Mouse (Mus musculus): ENCODE results near the gene Wdr90.
"Not testable (repeated sequence)": the region's sequence is repeated elsewhere in the genome, so short reads cannot be mapped to it uniquely, and the experiment has no call there.

Wdr90 gene

DNA sequence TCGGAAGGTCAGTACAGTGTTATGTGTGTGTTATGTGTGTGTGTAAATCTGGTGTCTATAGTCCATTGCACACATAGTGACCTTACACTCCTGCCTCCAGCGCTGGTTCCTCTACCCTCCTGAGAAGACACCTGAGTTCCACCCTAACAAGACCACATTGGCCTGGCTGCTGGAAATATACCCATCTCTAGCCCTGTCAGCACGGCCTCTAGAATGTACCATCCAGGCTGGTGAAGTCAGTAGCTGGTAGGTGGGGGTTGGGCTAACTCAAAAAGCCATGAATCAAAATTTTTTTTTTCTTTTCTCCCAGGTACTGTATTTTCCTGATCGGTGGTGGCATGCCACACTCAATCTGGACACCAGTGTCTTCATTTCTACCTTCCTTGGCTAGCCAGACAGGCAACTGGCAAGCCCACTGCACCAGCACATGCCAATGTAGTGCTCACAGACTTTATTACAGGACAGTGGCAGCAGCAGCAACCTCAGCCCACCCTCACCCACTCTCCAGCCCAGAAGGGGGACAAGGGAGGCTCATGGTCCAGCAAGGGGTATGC is 31.0 kb downstream of the Wdr90 start:
- DNase-seq (ENCODE audit: low spot score), result no peak

DNA sequence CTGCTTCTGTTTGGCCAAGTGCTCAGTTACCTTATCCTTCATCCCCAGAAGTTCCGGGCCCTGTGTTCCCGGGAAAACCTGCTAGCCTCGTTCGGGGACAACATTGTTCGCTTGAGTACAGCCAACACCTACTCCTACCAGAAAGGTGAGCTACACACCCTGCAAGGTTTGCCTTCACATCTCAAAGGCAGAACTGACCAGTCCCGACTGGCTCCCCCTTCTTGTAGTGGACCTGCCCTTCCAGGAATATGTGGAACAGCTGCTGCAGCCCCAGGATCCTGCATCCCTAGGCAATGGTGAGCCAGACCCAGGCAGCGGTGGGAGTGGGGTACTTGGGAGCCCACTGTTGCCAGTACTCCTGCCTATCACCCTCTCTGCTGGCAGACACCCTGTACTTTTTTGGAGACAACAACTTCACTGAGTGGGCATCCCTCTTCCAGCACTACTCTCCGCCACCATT is 31.7 kb downstream of the Wdr90 start:
- DNase-seq (ENCODE audit: low spot score), result no peak

DNA sequence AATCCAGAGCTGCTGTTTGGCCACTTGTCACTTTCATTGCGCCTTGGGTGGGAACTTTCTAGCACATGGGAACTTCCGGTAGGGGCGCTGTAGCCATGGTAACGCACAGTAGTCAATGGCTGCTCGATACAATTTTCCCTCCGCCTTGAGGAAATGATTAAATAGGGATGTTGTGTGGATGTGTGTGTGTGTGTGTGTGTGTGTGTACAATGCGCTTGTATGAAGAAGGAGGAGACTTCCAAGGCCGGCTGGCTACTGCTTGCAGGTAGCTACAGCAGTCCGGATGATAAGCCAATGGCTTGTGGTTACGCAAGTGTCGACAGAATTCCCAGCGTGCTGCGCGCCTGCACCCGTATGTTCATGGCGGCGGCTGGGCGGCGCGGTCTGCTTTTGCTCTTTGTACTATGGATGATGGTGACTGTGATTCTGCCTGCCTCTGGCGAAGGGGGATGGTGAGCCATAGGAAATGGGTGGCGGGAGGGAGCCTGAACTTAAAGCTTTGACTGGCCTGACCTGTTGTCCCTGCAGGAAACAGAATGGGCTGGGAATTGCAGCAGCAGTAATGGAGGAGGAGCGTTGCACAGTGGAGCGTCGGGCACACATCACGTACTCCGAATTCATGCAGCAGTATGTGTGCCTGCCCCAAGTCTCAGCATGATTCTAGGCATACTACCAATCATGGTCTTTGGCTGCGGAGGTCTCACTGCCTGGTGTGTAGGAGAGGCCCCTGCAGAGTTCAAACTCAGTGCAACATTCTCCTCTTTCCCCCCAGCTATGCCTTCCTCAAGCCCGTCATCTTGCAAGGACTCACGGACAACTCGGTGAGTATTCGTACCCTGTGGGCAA is 32.4 kb downstream of the Wdr90 start, which contains the start of gene Jmjd8:
Gene Jmjd8, plus strand, starts transcription at position 156 of the 846 bp plus-strand sequence.
- peak; percentile 71 for DNase-seq (ENCODE audit: low spot score)

DNA sequence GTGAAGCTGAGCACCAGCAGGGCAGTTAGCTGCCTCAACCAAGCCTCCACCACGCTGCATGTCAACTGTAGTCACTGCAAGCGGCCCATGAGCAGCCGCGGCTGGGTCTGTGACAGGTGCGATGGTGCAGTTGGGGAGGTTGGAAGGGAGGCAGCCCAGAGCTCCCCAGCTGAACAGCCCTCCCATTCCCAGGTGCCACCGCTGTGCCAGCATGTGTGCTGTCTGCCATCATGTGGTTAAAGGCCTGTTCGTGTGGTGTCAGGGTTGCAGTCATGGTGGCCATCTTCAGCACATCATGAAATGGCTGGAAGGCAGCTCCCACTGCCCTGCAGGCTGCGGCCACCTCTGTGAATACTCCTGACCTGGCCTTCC is 33.1 kb downstream of the Wdr90 start:
- DNase-seq (ENCODE audit: low spot score), result no peak

DNA sequence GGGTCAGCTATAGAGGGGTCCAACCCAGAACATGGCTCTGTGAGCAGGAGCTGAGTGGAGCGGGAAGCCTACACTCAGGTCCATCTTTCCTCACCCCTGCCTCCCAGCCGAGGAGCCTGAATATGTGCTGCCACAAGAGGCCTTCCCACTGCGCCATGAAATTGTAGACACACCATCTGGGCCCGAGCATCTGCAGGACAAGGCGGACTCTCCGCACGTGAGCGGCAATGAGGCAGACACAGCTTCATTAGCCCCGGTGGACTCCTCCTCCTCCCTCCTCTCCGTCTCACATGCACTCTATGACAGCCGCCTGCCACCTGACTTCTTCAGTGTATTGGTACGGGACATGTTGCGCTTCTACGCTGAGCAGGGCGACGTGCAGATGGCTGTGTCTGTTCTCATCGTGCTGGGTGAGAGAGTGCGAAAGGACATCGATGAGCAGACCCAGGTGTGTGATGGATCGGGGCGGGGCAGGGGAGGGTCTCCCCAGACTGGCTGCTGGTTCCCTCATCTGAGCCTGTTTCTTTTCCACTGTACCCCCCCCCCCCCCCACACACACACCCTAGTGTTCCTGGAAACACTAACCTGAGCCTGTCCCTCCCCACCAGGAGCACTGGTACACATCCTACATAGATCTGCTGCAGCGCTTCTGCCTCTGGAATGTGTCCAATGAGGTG is 33.6 kb downstream of the Wdr90 start:
- no peak for DNase-seq (ENCODE audit: low spot score)

DNA sequence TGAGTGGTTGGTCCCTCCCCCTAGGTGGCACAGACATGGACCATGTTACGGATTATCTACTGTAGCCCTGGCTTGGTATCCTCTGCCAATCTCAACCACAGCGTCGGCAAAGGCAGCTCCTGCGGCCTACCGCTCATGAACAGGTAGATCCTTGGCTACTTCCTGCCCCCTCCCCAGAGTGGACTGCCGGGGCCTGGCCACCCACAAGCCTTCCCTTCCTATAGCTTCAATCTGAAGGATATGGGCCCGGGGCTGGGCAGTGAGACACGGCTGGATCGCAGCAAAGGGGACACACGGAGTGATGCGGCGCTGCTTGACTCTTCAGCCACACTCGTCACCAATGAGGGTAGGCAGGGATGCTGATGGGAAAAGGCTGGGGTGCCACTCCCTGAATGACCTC is 34.3 kb downstream of the Wdr90 start:
- DNase-seq (ENCODE audit: low spot score), result no peak

DNA sequence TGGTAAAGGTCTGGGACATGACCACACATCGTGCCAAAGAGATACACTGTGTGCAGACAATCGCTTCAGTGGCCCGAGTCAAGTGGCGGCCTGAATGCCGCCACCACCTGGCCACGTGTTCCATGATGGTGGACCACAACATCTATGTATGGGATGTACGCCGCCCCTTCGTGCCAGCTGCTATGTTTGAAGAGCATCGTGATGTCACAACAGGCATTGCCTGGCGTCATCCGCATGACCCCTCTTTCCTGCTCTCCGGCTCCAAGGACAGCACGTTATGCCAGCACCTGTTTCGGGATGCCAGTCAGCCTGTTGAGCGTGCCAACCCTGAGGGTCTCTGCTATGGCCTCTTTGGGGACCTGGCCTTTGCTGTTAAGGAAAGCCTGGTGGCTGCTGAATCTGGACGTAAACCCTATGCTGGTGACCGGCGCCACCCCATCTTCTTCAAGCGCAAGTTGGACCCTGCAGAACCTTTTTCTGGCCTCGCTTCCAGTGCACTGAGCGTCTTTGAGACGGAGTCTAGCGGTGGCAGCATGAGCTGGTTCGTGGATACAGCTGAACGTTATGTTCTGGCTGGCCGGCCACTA is 35.2 kb downstream of the Wdr90 start:
- DNase-seq (ENCODE audit: low spot score), result no peak

DNA sequence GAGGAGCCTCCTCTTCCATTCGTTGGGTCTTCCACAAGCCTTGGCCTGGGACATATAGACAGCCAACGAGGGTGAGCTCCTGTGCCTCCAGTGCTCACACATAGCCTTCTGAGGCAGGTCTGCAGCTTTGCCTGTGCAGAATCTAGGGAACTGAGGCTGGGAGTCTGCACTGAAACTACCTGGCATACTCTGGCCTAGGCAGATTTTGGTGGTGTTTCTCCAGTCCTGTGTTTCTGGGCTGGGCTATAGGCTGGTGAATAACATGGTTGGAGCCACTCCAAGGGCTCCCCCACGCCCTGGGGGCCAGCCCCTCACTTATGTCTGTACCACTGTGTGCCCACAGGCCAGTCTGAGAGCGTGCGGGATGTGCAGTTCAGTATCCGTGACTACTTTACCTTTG is 36.0 kb downstream of the Wdr90 start:
- no peak for DNase-seq (ENCODE audit: low spot score)

DNA sequence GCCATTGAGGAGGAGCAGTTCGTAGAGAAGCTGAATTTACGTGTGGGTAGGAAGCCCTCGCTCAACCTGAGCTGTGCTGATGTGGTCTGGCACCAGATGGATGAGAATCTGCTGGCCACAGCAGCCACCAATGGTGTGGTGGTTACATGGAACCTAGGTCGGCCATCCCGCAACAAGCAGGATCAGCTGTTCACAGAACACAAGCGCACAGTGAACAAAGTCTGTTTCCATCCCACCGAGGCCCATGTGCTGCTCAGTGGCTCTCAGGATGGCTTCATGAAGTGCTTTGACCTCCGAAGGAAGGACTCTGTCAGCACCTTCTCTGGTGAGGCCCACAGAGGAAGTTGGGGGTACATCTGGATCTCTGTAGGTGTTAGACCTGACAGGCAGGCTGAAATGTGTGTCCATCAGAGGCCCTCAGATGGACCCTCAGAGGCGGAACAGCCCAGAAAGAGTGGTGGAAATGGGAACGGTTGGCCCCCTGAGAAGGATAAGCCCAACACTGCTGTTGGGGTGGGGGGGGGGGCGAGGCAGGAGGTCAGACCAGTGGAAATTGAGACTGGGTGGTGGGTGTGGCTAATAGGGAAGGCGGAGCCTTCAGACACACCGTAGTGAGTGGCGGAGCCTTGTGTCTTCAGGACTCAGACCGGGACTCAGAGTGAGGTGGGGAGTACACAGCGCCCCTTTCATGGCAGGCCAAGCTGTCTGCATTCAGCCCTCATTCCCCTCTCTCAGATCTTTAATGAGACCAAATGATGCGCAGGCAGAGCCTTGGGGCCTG is 36.7 kb downstream of the Wdr90 start:
- no peak for DNase-seq (ENCODE audit: low spot score)

DNA sequence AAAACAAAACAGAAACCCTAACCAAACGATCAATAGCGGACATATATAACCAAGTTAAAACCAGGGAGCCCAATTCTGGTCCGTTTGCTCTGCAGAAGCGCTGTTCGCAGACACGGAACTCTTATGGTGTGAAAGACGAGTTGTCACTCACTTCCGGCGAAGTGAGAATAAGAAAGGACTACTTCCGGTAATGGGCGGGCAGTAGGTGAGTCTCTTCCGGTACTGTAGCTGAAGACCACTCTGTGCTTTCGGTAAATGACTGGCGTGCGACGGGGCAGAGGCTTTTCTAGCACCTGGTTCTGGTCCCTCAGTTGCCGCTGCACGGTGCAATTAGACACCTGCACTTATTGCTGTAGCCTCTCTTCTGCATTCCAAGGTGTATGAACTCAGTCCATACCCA is 37.8 kb downstream of the Wdr90 start, which contains the start of gene Wdr24:
Gene Wdr24, plus strand, starts transcription at position 176 of the 400 bp plus-strand sequence.
- peak; percentile 87 for DNase-seq (ENCODE audit: low spot score)

DNA sequence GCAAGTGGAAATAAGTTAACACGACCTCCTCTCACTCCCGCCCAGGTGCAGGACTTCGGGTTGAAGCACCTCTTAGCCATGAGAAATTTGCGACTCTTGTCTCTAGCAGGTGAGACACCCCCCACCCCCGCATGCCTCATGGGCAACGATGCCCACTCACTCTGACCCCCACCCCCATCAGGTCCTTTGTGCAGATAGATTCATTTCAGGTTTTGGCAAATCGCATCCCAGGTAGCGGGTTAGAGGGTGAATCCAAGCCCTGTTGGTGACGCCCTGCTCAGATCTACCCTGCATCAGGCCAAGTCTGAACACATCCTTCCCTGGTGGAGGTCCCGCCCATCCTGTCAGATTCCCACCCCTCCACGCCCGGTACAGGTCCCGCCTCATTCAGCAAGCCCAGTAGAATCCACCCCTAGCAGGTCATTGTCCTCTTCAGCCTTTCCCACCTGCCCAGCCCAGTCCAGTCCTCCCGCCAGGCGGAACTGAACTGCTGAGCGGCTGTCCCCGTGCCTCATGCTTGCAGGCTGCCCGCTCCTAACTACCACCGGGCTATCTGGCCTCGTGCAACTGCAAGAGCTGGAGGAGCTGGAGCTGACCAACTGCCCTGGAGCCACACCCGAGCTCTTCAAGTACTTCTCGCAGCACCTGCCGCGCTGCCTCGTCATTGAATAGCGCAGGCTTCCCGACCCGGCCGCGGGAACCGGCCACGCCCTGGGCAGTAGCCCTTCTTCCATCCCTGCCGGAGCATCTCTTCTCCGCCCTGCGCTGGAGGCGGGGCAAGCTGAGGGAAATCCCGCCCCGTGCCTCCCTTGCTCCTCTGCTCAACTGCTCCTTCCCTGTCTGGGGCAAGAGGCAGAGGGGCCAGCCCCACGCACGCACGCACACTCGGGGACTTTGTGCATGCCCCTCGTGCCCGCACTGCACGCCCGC is 42.2 kb downstream of the Wdr90 start:
- DNase-seq (ENCODE audit: low spot score), result no peak

DNA sequence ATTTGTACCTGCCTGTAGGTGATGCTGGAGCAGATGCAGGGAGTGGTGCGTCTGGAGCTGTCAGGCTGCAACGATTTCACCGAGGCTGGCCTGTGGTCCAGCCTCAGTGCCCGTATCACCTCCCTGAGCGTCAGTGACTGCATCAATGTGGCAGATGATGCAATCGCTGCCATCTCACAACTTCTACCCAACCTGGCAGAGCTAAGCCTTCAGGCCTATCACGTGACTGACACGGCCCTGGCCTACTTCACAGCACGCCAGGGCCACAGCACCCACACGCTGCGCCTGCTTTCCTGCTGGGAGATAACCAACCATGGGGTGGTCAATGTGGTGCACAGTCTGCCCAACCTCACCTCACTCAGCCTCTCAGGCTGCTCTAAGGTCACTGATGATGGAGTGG is 43.6 kb downstream of the Wdr90 start:
- no peak for DNase-seq (ENCODE audit: low spot score)

DNA sequence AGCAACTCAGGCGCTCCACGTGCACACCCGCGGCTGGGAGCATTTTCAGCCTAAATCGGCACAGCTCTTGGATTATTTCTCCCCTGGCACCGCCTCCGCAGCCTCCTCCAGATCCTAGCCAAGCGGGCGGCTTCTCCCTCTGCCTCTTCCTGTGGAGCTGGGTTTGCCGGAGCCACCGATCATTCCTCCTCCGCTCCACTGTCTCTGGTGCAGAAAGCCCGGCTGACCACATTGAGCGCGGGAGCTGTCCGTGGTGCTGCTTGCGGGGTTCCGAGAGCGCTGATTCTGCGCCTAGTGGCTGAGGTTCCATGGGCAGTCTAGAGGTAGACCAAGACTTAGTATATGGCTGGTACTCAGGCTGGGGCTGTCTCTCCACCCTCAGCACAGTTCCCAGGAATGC is 47.8 kb downstream of the Wdr90 start:
- no peak for DNase-seq (ENCODE audit: low spot score)

DNA sequence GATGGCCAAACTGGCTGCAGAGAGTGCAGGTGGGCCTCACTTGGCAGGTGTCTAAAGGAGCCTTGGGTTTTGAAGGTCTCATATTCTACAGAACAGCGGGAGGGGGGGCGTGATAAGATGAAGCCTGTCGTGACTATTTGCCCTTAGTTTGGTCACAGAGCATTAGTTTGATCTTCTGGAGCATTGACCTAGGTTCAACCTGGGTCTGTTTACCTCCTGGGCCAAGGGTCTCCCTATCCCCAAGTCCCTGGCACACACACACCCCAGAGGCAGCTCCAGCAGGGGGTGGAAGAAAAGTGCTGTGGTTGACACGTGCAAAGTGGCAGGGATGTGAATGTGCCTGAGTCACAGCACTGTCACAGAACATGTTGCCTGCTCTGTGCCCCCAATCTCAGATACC is 50.4 kb downstream of the Wdr90 start:
- DNase-seq (ENCODE audit: low spot score), result no peak

DNA sequence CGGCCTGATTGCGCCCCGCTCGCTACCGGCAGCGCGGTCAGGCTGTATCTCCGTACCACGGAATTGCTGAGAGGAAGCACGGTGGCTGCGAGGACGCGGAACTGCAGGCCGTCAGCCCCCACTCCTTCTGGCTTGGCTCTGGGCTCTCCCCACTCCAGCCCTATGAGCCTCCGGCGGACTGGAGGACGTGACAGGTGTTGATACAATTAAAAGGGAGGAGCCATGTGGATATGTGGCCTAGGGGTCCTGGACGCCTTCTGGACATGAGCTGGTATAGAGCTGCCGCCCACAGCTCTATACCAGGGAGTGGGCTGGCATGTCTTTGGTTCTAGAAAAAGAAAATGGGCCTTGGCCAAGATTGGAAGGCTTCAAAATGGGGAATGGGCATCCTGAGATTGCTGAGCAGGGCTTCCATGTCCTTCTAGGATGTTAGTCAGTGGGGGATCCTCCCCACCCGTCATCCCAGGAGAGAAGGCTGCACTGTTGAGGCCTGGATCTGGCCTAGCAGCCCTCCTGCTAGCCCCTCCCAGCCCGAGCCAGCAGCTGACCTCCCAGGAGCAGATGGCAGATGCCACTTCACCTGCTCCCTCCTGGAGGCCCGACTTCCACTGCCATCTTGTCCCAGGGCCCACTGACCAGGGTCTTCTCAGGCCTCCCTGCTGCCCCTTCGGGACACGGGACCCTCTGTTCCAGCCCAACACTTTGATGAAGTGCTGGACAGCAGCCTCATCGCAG is 51.5 kb downstream of the Wdr90 start:
- DNase-seq (ENCODE audit: low spot score), result no peak

DNA sequence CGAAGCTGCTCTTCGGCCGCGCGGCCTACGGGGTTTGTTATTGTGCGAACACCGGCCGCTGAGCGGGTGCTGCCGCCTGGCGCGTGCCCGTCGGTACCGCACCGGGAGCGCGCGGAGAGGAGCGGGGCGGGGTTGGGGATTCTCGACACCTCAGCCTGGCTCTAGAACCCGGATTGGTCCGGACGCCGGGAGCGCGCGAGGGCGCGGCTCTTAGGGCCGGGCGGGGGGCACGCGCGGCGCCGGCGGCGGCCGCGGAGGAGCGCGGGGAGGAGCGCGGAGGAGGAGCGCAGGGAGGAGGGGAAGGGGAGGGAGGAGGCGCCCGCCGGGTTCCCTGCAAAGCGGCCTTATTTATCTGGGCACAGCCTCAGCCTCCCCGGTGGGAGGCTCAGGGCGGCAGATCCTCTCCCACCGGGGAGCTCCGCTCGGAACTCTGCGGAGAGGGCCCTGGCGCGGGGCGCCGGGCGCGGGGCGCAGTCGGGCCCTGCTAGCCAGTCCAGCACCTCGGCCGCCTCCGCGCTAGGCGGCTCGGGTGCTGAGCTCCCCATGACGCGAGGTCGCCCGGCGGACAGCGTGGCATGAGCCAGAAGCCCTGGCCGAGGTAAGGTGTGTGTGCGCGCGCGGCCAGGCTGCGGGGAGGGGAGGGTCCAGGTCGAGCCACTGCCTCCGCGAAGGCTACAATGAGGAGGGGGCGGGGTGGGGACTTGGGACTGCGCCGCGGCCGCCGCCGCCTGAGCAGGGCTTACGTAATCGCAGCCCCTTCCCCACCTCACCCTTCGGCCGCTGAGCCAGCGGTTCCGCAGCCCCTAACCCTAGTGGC is 52.3 kb downstream of the Wdr90 start, which contains the start of gene Fbxl16:
Gene Fbxl16, plus strand, starts transcription at position 297 of the 817 bp plus-strand sequence.
- no peak for DNase-seq (ENCODE audit: low spot score)

DNA sequence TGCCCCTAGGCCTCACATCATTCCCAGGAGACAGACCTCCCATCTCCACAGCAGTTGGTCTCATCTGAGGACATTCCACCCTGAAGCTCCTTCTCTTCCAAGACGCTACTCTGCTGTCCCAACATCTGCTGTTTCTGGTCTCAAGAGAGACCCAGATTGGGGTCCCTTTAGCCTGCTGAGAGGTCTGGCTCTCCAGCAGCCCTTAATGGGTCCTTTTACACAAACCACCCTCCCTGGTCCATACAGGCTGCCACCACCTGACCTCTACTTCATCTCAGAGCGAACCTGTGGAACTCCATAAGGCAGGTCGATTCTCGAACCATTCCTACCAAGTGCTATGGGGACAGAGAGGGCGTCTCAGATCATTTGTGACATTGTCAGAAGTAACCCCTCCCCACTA is 53.3 kb downstream of the Wdr90 start:
- no peak for DNase-seq (ENCODE audit: low spot score)

DNA sequence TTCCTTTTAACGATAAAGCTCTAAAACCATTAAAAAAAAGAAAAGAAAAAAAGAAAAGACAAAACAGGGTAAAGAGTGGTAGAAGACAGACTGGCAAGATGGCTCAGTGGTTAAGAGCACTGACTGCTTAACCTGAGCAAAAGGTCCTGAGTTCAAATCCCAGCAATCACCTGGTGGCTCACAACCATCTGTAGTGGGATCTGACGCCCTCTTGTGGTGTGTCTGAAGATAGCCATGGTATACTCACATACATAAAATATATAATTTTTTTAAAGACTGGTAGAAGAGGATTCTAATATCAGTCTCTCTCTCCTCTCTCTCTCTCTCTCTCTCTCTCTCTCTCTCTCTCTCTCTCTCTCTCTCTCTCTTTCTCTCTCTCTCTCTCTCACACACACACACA is 53.8 kb downstream of the Wdr90 start:
- not testable (repeated sequence) for DNase-seq (ENCODE audit: low spot score)

DNA sequence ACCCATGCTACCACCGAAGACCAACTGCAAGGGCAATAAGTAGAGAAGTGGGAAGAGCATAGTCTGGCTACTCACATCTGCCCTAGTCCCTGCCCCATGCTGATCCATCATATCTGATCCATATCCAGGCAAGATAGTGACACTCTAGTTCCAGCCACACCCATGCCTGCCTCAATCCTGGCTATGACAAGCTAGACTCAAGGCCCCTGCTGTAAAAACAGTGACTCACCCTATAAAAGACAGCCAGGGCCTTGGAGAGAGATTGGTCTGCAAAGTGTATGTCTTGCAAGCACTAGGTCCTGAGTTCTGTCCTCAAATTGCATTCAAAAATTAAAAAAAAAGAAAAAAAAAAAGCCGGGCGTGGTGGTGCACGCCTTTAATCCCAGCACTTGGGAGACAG is 54.8 kb downstream of the Wdr90 start:
- DNase-seq (ENCODE audit: low spot score), result no peak
